Mouse (Mus musculus): ENCODE results near the gene Srsf9. TPM values are rescaled to one million over a fixed set of nuclear protein-coding genes. Genes with fewer than 3 reads are reported as not detected.

The Srsf9 gene
- polyA plus RNA-seq, 1 experiment: not detected

DNA sequence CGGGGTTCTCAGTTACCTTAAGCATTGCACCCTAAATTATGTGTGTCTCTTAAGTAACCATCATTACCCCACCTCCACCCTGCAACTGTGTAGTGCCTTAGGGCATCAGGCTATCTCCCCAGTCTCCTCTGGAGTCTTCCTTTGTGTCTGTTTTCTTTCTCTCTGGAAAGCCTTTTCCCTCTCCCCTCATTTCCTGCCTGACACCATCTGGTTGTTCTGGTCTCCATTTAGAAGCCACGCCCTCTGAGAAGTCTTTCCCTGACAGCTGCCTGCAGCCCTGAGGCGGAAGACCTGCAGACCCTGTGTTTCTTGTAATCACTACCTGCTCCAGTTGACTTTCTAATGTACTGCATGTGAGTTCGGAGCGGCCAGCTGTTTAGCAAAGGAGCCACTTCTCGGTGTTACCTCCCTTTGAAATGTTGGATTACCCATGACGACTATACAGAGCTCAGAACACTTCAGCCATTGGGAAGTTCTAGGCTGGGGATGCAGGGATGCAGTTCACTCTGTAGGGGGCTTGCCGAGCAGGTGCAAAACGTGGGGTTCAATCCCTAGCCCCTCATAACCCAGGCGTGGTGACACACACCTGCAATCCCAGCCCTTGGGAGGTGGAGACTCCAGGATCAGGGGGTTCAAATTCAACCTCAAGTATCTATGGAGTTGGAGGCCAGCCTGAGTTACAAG is 9.2 kb upstream of the Srsf9 start:
- 20% methylated on average over 10 of the region's 10 CpGs for WGBS
- Histone ChIP-seq H3K4me1 (ENCODE audit: control insufficient read depth, insufficient read depth, low read length) (peaks cover 25% of the 10 kb centered on the region), H3K4me3 (ENCODE audit: insufficient read depth, low read depth, low read length) (no peak overlapping the region), H3K27ac (ENCODE audit: insufficient read depth, low read depth, low read length) (peak overlapping the region; percentile 95)
- TF ChIP-seq CTCF (IDR thresholded peaks at IDR 0.05; ENCODE audit: insufficient read depth, low read depth, low read length) (no peak), POLR2A (IDR thresholded peaks at IDR 0.05; ENCODE audit: insufficient read depth, low read depth, low read length) (no peak)

DNA sequence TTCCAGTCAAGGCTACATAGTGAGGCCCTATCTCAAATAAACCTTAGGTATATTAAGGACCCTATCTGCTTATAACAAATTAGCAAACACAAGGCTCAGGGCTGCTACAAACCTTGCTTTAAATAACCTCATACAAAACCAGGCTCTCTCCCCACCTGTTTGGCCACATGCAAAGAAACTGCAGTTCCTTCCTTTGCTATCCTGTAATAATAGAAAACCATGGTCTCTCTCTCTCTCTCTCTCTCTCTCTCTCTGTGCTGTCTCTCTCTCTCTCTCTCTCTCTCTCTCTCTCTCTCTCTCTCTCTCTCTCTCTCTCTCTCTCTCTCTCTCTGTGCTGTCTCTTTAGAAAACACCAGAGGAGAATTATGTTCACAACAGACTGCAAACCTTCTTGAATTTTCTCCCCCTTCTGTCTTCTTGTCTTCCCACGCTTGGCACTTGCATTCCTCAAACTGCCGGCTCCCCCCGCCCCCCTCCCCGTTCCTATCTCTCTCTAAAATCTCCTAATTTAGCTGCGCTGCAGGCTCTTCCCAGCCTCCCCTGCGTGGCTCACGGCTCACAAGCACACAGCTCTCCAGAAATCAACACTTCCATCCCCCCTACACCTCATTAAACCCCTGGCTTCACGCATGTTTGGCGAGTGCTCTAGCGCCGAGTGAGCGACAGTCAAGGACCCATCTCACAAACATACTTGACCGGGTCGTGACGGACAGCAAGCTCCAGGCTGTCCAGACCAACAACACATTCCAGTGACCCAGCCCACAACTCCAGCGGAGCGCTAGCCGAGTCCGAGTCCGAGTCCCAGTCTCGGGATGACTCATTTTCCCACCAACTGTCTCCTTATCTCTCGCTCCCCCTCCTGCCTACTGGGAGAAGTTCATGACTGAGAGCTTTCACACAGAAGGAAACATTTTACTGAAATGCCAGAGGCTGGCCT is 7.7 kb upstream of the Srsf9 start:
- WGBS: 1% methylated on average over 22 of the region's 22 CpGs
- 0 out of 2 replicates have a peak, but pooled peaks have one; percentile 14 for TF ChIP-seq CTCF (IDR thresholded peaks at IDR 0.05; ENCODE audit: insufficient read depth, low read depth, low read length)
- 0 out of 2 replicates have a peak, but pooled peaks have one; percentile 44 for TF ChIP-seq POLR2A (IDR thresholded peaks at IDR 0.05; ENCODE audit: insufficient read depth, low read depth, low read length)

DNA sequence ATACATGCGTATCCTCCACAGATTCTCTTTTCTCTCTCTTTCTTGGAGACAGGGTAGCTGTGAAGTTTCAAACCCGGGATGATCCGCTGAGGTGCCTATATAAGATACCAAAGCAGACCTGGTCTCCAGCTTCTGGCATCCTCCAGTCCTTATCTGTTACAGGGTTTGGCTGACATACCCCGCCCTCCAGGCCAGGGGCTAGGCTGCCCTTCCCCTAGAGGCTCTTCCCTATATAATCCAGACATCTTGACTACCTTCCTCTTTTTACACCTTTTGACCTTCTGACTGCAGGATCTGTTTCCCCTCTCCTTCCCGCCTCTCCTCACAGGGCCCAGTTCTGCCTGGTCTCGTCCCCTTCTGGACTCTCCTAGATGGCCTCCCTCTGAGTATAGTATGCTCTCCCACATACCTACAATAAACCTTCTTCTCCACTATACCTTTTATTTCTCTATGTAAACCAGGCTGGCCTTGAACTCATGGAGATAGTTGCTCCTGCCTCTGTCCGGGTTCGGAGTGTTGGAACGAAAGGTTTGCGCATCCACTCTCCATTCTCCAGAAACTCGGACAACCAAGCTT is 633 bp upstream of the Srsf9 start:
- Histone ChIP-seq H3K4me1 (ENCODE audit: control insufficient read depth, insufficient read depth, low read length) (peaks cover 14% of the 10 kb centered on the region), H3K4me3 (ENCODE audit: insufficient read depth, low read depth, low read length) (peak overlapping the region; percentile 57), H3K27ac (ENCODE audit: insufficient read depth, low read depth, low read length) (peak overlapping the region; percentile 40)
- 22% methylated on average over 11 of the region's 11 CpGs for WGBS
- no peak for TF ChIP-seq CTCF (IDR thresholded peaks at IDR 0.05; ENCODE audit: insufficient read depth, low read depth, low read length)
- no peak for TF ChIP-seq POLR2A (IDR thresholded peaks at IDR 0.05; ENCODE audit: insufficient read depth, low read depth, low read length)

More for the DNA sequence above, 7.7 kb upstream of the Srsf9 start:
- Histone ChIP-seq H3K27ac (ENCODE audit: insufficient read depth, low read depth, low read length) (peak overlapping the region; percentile 87), H3K4me3 (ENCODE audit: insufficient read depth, low read depth, low read length) (peak overlapping the region; percentile 45), H3K4me1 (ENCODE audit: control insufficient read depth, insufficient read depth, low read length) (peaks cover 25% of the 10 kb centered on the region)

- no peak for TF ChIP-seq CTCF (IDR thresholded peaks at IDR 0.05; ENCODE audit: insufficient read depth, low read depth, low read length)
- no peak for TF ChIP-seq POLR2A (IDR thresholded peaks at IDR 0.05; ENCODE audit: insufficient read depth, low read depth, low read length)
- WGBS: under 1% methylated on average over 53 of the region's 55 CpGs
- peaks cover 14% of the 10 kb centered on the region for H3K4me1 ChIP-seq (ENCODE audit: control insufficient read depth, insufficient read depth, low read length)
- peak overlapping the region; percentile 57 for H3K4me3 ChIP-seq (ENCODE audit: insufficient read depth, low read depth, low read length)
- H3K27ac ChIP-seq (ENCODE audit: insufficient read depth, low read depth, low read length): 0 out of 2 replicates have a peak overlapping the region, but pooled peaks have one; percentile 23
These were observed 902 bp downstream of the Srsf9 start for GRCm38 (mm10) chr5:115327610-115328548.

GRCm38 (mm10) chr5:115330955-115331354 is 4.0 kb downstream of the Srsf9 start:
- H3K27ac ChIP-seq (ENCODE audit: insufficient read depth, low read depth, low read length): no peak overlapping the region
- WGBS: 62% methylated on average over 9 of the region's 9 CpGs

DNA sequence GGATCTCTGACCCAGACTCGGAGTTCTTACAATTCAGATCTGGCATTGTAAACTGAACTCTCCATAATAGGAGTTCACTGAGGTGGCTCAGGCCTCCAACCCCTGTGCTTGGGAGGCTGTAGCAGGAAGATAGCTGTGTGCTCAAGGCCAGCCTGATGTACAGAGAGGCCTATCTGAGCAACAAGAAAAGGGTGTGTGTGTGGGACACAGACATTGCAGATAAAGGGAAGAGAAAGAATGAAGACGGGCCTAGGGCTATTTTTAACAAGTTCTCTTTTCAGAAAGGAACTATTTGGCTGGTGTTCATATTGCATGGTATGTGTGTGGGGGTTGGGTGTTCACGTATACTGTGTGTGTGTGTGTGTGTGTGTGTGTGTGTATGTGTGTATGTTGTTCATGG is 6.6 kb downstream of the Srsf9 start:
- WGBS: 66% methylated on average over 3 of the region's 3 CpGs
- H3K4me1 ChIP-seq (ENCODE audit: control insufficient read depth, insufficient read depth, low read length): peaks cover 8% of the 10 kb centered on the region
- no peak for TF ChIP-seq POLR2A (IDR thresholded peaks at IDR 0.05; ENCODE audit: insufficient read depth, low read depth, low read length)
- no peak for TF ChIP-seq CTCF (IDR thresholded peaks at IDR 0.05; ENCODE audit: insufficient read depth, low read depth, low read length)
- no peak overlapping the region for H3K27ac ChIP-seq (ENCODE audit: insufficient read depth, low read depth, low read length)
- H3K4me3 ChIP-seq (ENCODE audit: insufficient read depth, low read depth, low read length): no peak overlapping the region

More at GRCm38 (mm10) chr5:115330955-115331354, 4.0 kb downstream of the Srsf9 start:
- Histone ChIP-seq H3K4me3 (ENCODE audit: insufficient read depth, low read depth, low read length) (no peak overlapping the region), H3K4me1 (ENCODE audit: control insufficient read depth, insufficient read depth, low read length) (peaks cover 14% of the 10 kb centered on the region)
- TF ChIP-seq CTCF (IDR thresholded peaks at IDR 0.05; ENCODE audit: insufficient read depth, low read depth, low read length) (no peak), POLR2A (IDR thresholded peaks at IDR 0.05; ENCODE audit: insufficient read depth, low read depth, low read length) (no peak)

GRCm38 (mm10) chr5:115340007-115340406 is 13.0 kb downstream of the Srsf9 start:
- Histone ChIP-seq H3K4me3 (ENCODE audit: insufficient read depth, low read depth, low read length) (no peak overlapping the region), H3K27ac (ENCODE audit: insufficient read depth, low read depth, low read length) (no peak overlapping the region), H3K4me1 (ENCODE audit: control insufficient read depth, insufficient read depth, low read length) (peaks cover 2% of the 10 kb centered on the region)
- 14% methylated on average over 7 of the region's 7 CpGs for WGBS
- TF ChIP-seq CTCF (IDR thresholded peaks at IDR 0.05; ENCODE audit: insufficient read depth, low read depth, low read length) (no peak), POLR2A (IDR thresholded peaks at IDR 0.05; ENCODE audit: insufficient read depth, low read depth, low read length) (no peak)

Data from olfactory bulb, adult 2 months (tissue).